Mouse (Mus musculus): ENCODE measurements around the gene Lhx1.
A peak's percentile ranks its signal among the peaks of the same experiment; 100 is the strongest.

Gene Lhx1

DNA sequence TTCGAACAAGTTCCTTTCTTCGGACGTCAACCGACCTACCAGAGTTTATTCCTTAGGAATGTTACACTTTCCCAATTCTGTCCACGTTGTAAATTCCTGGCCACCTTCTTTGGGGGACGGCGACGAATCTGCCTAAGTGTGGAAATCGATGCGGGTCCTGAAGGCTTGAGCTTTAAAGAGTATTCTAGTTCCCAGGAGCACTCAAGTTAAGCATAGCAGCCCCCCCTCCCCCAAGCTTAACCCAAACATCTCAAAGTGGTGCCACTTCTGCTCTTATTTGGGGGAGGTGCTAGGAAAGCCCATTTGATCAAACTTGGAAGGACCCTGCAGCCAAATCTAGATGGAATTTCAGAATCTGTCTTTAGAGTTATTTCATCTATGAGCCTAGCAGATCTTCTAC lies 1.1 kb upstream of the Lhx1 start:
- no peak for DNase-seq (ENCODE audit: low read depth, low spot score)

- DNase-seq (ENCODE audit: low read depth, low spot score) = no peak
These were observed 644 bp downstream of the Lhx1 start for GRCm38 (mm10) chr11:84524511-84525270.

DNA sequence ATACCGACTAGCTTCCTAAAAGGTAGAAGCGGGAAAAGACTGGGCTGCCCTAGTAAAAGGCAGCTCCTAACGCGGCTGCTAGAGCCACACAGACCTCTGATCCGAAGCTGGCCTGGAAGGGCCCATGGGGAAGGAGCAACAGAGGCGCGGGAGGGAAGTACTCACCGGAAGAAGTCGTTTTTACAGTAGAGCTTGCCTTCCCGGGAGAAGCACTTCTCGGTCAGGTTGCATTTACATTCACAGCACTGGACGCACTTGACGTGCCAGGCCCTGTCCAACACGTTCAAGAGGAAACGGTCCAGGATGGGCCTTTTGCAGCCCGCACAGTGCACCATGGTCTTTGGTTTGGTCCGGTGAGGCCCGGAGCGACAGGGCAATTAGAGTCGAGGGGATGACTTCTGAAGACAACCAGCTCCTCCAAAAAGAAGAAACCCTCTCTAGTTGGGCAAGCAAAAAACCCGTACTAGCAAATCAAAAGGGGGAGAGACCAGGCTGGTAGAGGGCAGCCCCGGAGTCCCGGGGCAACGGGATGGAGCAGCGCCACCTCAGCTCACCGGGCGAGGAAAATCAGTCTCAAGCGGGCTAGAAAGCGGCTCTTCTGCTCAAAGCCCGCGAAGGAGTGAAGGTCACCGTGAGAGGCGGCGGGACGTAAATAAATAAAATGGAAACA lies 1.4 kb downstream of the Lhx1 start:
- DNase-seq (ENCODE audit: low read depth, low spot score) = peak; percentile 27

- DNase-seq (ENCODE audit: low read depth, low spot score) = no peak
These were observed 2.0 kb downstream of the Lhx1 start for GRCm38 (mm10) chr11:84523321-84523831.

GRCm38 (mm10) chr11:84522577-84523320 lies 2.6 kb downstream of the Lhx1 start:
- DNase-seq (ENCODE audit: low read depth, low spot score) = no peak

GRCm38 (mm10) chr11:84521751-84522299 lies 3.5 kb downstream of the Lhx1 start:
- no peak for DNase-seq (ENCODE audit: low read depth, low spot score)

- DNase-seq (ENCODE audit: low read depth, low spot score) = no peak
These were observed 4.3 kb downstream of the Lhx1 start for GRCm38 (mm10) chr11:84521071-84521390.

GRCm38 (mm10) chr11:84520269-84521070 lies 4.9 kb downstream of the Lhx1 start:
- no peak for DNase-seq (ENCODE audit: low read depth, low spot score)

DNA sequence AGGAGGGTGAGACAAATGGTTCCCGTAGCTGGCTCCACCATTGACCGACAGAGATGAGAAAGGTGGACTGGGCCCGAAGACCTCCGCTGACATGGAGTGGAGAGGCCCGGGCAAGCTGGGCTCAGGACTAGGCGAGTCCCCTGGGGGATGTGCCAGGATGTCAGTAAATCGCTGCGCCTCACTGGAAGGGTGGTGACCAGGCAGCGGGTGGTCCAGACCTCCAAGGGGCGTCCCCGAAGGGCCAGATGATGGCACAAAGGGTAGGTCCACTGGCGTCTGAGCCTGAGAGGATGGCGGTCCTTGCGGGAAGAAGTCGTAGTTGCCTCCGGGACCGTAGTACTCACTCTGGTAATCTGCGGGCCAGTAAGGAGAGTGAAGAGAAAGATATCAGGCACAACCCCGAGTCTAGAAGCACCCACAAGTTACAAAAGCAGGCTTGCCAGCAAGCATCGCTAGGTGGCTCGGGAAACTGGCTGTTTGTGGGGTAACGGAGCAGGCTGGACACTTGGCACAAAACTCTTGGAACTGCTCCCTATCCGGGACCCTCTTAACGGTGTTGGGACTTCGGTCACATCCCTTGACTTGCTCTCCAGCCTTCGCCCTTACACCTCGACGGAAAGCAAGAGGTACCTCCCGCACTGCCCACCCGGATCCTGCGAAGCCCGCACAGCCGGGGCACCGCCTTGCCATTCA lies 5.6 kb downstream of the Lhx1 start:
- no peak for DNase-seq (ENCODE audit: low read depth, low spot score)

DNA sequence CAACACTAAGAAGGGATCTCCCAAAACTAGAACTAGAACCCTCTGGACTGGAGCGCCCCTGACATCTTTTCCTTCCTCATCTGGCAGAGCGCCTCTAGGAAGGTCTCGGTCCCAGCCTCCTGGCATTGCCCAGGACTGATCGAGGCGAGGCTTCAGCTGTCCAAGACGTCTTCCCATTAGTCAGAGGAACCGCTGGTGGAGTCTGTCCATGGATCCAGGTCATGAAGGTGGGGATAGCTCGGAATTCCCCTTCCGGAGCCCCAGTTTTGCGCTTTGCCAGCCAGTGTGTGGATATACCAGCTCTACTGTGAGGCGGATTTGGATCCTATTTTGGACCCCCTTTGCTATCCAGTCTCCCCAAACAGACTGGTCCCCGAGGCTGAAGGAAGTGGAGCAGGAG lies 6.3 kb downstream of the Lhx1 start:
- DNase-seq (ENCODE audit: low read depth, low spot score) = no peak

GRCm38 (mm10) chr11:84518261-84518660 lies 7.1 kb downstream of the Lhx1 start:
- no peak for DNase-seq (ENCODE audit: low read depth, low spot score)

- DNase-seq (ENCODE audit: low read depth, low spot score) = no peak
These were observed 7.9 kb downstream of the Lhx1 start for GRCm38 (mm10) chr11:84517431-84517830.

- DNase-seq (ENCODE audit: low read depth, low spot score) = no peak
These were observed 8.7 kb downstream of the Lhx1 start for GRCm38 (mm10) chr11:84516501-84517240.

GRCm38 (mm10) chr11:84513171-84514116 lies 11.9 kb downstream of the Lhx1 start, which contains the start of gene Aatf:
TSS of gene Aatf (minus strand) at chr11:84513522.
- DNase-seq (ENCODE audit: low read depth, low spot score) = peak; percentile 99

- DNase-seq (ENCODE audit: low read depth, low spot score) = no peak
These were observed 13.3 kb downstream of the Lhx1 start for GRCm38 (mm10) chr11:84512031-84512430.

- DNase-seq (ENCODE audit: low read depth, low spot score) = no peak
These were observed 21.0 kb downstream of the Lhx1 start for GRCm38 (mm10) chr11:84504296-84504695.

DNA sequence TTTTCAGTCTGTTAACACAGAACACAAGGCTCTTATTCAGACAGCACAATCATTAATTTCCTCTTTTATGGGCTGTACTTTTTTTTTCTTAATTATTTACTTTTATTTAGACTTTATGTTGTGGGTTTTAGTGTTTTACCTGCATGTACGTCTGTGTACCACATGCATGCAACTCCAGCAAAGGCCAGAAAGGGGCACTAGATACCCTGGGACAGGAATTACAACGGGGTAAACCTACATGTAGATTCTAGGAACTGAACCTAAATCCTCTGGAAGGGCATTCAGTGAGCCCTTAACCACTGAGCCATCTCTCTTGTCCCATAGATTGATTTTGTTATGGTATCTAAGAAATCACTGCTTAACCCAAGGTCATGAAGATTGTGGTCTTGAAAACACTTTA lies 27.4 kb downstream of the Lhx1 start:
- DNase-seq (ENCODE audit: low read depth, low spot score) = no peak

GRCm38 (mm10) chr11:84496901-84497300 lies 28.4 kb downstream of the Lhx1 start:
- DNase-seq (ENCODE audit: low read depth, low spot score) = no peak

- DNase-seq (ENCODE audit: low read depth, low spot score) = no peak
These were observed 29.6 kb downstream of the Lhx1 start for GRCm38 (mm10) chr11:84495774-84496173.

All from CD4-positive, CD25-positive, alpha-beta regulatory T cell, adult 2 months (primary cell).